Mouse (Mus musculus) spleen, postnatal 36 days (tissue): ENCODE data around the gene Gm12248.
"Not testable (repeated sequence)": the region's sequence is repeated elsewhere in the genome, so short reads cannot be mapped to it uniquely, and the experiment has no call there.

Experiments
- DNase-seq, 2 experiments: peaks; one replicate each; pipeline ENCODE4 v3.0.0; 2022; ENCODE audit warnings: low spot score in 2 of 2, mixed read lengths in 1 of 2

Gene Gm12248

GRCm38 (mm10) chr11:58102581-58103343, 9.8 kb upstream of the Gm12248 start:
- peak; percentile 58 to 65 for DNase-seq

GRCm38 (mm10) chr11:58102146-58102545, 9.2 kb upstream of the Gm12248 start:
- no peak for DNase-seq

- no peak for DNase-seq
Measured at GRCm38 (mm10) chr11:58101194-58101720, 8.3 kb upstream of the Gm12248 start.

- no peak for DNase-seq
Measured at GRCm38 (mm10) chr11:58100006-58100405, 7.1 kb upstream of the Gm12248 start.

- DNase-seq = peak; percentile 22 to 31
Measured at GRCm38 (mm10) chr11:58098366-58098720, 5.4 kb upstream of the Gm12248 start.

- DNase-seq = peak in 1 of 2 experiments; percentile 25
Measured at GRCm38 (mm10) chr11:58097621-58098365, 4.9 kb upstream of the Gm12248 start.

GRCm38 (mm10) chr11:58096821-58097620, 4.1 kb upstream of the Gm12248 start:
- DNase-seq = no peak

GRCm38 (mm10) chr11:58096160-58096559, 3.2 kb upstream of the Gm12248 start:
- peak; percentile 65 to 67 for DNase-seq

GRCm38 (mm10) chr11:58095561-58095960, 2.6 kb upstream of the Gm12248 start:
- DNase-seq = no peak

GRCm38 (mm10) chr11:58094766-58095165, 1.8 kb upstream of the Gm12248 start:
- no peak for DNase-seq

- no peak for DNase-seq
Measured at GRCm38 (mm10) chr11:58092541-58092940, 393 bp downstream of the Gm12248 start.

GRCm38 (mm10) chr11:58081716-58082115, 11.2 kb downstream of the Gm12248 start:
- DNase-seq = no peak

- no peak for DNase-seq
Measured at GRCm38 (mm10) chr11:58077270-58077669, 15.7 kb downstream of the Gm12248 start.

GRCm38 (mm10) chr11:58072978-58073377, 20.0 kb downstream of the Gm12248 start:
- no peak for DNase-seq

GRCm38 (mm10) chr11:58065025-58065424, 27.9 kb downstream of the Gm12248 start:
- no peak for DNase-seq

- DNase-seq = no peak
Measured at GRCm38 (mm10) chr11:58062586-58062985, 30.3 kb downstream of the Gm12248 start.

GRCm38 (mm10) chr11:58061218-58061617, 31.7 kb downstream of the Gm12248 start:
- DNase-seq = not testable (repeated sequence)

GRCm38 (mm10) chr11:58059752-58060151, 33.2 kb downstream of the Gm12248 start:
- DNase-seq = not testable (repeated sequence)

- DNase-seq = peak in 1 of 2 experiments; percentile 14
Measured at GRCm38 (mm10) chr11:58057455-58057854, 35.5 kb downstream of the Gm12248 start.

GRCm38 (mm10) chr11:58046438-58046837, 46.5 kb downstream of the Gm12248 start:
- DNase-seq = no peak

GRCm38 (mm10) chr11:58042861-58043431, 50.0 kb downstream of the Gm12248 start:
- DNase-seq = no peak

- no peak for DNase-seq
Measured at GRCm38 (mm10) chr11:58039027-58039426, 53.9 kb downstream of the Gm12248 start.
